Mouse (Mus musculus): Measurements from ENCODE around the gene Cfap97d1.
"Not testable (repeated sequence)": the region's sequence is repeated elsewhere in the genome, so short reads cannot be mapped to it uniquely, and the experiment has no call there.

Gene Cfap97d1

DNA sequence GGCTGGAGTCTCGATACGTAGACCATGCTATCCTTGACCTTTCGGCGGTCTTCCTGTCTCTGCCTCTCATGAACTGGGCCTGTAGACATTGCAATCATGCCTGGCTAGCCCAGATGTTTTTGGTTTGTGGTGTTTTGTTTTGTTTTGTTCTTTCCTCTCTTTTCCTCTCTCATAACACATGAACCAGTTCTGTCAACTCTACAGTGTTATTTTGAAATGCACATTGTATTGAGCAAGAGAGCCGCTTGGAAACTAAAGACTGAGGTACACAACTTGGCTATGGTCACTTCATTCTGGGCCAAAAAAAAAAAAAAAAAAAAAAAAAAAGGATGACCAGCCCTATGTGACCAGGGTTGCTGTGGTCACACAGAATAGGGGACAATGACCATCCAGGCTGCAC, 11.4 kb upstream of the Cfap97d1 start:
- intact Hi-C loops (cut with DNase I), result loop anchor here (5.0 kb wide), 1 partner anchor 160 kb away; no protein-coding TSS in a partner anchor

DNA sequence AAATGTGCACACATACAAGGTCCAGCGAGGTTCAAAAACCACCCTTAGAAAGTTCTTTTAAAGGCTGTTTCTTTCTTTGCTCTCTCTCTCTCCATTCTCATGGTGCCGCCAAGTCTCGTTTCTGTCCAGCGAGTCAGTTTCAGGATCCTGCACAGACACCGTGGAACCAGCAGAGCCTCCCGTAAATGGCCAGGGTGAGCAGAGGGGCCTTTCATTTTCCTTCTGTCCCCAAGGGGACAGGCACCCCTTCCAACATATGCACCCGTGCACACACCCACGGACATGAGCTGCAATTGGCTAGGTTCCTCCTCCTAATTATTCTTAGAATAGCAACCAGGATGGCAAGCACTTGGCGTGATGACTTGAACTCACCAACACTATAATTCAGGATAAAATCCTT, 10.6 kb upstream of the Cfap97d1 start:
- intact Hi-C loops (cut with DNase I), result loop anchor here (5.0 kb wide), 1 partner anchor 161 kb away; no protein-coding TSS in a partner anchor

DNA sequence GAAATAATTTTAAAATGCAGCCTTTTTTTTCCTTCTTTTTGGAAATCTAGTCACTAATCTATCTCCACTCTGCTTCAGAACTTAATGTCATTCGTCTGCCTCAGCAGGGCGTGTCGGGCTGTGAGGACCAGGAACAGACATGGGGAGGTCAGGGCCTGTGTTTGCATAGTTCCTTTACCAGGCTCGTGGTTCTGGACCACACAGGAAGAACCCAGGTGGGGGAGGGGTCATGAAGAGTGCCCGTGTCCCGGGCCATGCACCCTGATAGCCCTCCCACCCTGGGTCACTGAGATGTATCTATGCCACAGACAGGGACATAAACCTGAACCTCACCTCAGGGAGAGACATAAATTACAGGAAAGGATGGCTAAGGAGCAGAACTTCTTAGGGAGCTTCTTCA, 9.9 kb upstream of the Cfap97d1 start:
- intact Hi-C loops (cut with DNase I), result loop anchor here (5.0 kb wide), 1 partner anchor 162 kb away; no protein-coding TSS in a partner anchor

DNA sequence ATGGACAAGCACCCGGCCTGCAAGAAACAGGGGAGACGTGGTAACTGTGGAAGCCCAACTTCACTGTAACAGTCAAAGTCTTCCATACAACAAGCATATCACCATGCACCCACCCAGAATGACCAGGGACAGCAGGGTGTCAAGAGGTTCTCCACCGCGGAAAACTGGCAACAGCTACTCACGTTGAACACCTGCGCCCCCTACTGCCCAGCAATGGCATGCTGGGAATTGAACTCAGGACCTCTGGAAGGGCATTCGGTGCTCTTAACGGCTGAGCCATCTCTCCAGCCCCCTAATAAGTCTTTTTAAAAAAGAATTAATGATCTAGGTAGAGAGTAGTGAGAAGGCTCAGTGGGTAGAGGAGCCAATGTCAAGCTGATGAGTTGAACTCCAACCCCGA, 9.2 kb upstream of the Cfap97d1 start:
- intact Hi-C loops (cut with DNase I), result loop anchor here (5.0 kb wide), 1 partner anchor 163 kb away; no protein-coding TSS in a partner anchor

DNA sequence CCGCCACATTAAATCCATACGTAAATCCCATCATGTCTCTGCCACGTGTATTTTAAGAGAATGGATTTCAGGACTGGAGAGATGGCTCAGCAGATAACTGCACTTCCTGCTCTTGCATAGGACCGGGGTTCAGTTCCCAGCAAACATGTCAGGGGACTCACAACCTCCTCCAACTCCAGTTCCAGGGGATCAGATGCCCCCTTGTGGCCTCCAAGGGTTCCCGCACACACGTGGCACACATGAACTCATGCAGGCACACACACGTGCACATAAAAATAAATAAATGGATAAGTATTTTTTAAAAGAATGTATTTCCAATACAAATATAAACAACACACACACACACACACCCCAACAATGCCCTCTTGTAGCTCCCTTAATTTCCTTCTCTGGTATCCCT, 7.1 kb upstream of the Cfap97d1 start:
- intact Hi-C loops (cut with DNase I), result no loop called here

DNA sequence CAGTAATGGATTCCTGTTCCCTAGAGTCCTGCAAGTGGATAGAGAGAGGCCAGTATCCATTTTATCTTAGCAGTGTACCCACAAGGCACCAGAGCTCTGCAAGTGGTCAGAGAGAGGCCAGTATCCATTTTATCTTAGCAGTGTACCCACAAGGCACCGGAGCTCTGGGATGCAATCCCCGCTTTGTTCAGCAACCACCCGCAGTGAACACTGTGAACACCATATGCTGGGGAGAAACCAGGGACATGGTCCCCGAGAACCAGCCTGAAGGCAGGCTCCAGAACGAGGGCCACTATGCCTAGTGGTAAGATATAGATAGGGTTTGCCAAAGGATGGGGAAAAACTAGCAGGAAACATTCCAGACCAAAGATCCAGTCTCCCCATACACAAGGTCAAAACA, 4.9 kb upstream of the Cfap97d1 start:
- intact Hi-C loops (cut with DNase I), result no loop called here

DNA sequence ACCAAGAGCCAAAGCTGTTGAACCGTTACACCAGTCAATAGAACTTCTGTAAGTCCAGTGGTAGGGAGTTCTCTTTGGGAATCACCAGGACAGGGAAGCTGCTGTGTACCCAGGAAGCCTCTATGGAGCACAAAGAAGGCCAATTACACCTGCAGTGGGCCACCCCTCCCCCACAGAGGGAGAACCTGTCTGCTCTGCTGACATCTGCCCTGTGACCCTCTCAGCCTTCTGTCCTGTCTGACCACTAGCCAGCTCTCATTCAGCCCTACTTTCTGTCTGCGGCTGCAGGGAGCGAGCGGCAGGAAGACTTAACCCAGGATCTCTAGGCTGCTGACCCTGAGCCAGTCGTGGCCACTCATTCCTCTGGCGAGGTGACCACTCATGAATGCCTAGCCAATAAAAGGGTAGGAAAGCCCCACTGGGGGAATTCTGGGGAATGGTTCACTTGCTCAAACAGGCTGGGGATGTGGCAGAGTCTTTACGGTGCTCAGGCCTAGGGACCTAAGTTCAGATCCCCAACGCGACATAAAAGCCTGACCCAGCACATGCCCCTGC, 3.4 kb upstream of the Cfap97d1 start:
- intact Hi-C loops (cut with DNase I), result no loop called here

DNA sequence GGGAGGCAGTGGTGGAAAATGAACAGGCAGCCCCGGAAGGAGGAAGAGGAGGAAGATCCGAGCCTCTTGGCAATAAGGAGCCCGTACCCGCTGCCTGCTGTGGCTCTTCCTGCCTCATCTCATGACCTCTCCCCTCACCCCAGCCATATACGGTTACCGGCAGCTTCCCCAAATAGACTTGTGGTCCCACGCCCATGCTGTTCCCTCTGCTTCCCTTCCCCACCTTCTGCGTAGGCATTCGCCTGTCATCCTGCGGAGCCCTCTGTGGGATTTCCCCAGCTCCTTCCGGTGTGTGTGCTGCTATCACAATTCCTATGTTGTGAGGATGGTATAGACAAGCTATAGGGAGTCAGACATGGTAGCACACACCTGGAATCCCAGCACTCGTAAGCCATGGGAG, 2.2 kb upstream of the Cfap97d1 start:
- intact Hi-C loops (cut with DNase I), result no loop called here

DNA sequence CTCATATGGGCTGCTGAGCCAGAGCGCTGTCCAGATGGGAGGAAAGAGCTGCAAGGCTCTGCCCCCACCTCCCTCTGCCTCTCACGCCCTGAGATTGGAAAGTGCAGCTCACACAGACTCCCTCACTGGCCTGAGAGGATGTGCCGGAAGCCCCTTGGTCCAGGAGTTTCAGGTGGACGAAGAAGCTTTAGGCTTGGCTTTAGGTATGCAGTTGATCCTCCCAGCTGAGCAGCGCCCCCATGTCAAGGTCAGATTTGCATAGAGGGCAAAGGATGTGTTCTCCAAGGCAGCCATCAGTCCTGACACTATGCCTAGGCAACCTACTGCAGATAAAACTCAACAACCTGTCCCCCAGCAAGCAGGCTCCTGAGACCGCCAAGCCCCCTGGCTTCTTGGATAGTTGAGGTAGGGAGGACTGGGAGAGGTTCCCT, 1.1 kb upstream of the Cfap97d1 start:
- intact Hi-C loops (cut with DNase I), result no loop called here

DNA sequence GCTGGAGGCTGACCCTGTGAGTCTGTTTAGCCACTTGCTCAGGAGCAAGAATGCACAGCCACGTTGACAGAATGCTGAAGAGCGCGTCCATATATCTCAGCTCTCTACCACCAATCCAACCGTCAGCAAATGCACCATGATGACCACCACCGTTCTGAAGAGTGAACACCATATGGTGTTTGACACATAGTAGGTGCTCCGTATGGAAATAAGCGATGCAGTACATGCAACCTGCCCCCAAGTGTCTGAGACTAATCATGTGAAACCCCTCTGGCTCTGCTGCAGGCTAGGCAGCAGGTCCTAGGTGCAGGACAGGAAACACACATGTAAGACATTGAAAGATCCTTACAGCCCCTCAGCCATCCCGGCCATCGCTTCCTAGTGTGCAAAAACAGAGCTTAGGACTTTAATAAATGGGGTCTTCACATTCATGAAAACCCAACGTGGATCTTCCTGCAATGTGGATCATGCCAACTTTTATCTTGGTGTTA, 603 bp upstream of the Cfap97d1 start:
- intact Hi-C loops (cut with DNase I), result no loop called here

DNA sequence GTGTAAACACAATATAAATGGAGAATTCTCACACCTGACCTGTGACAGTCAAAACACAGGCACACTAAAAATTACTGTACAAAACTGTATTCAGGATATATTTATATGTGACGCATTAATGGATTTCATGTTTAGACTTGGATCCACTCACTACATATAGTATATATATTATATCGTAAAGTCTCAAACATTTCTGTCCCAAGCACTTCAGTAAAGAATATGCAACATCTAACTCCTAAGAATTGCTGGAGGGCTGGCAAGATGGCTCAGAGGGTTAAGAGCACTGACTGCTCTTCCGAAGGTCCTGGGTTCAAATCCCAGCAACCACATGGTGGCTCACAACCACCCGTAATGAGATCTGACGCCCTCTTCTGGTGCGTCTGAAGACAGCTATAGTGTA, 1.4 kb downstream of the Cfap97d1 start:
- intact Hi-C loops (cut with DNase I), result not testable (repeated sequence)

DNA sequence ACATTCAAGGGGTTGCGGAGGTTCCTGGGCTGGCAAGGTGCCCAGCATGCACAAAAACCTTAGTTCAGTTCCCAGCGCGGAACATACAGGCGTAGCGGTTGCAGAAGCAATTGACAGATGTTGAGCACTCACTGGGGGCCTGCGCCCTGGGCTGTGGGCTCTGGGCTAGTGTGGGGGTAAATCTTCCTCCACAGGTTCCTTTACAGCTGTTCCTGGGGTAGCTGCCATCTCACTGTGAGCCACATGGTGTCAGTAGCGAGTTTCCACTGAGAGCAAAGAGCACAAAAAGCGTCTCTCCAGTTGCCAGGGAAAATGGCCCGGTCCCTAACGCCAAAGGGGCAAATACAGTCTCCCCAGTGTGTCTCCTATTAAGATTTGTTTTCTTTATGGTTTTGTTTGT, 1.9 kb downstream of the Cfap97d1 start:
- intact Hi-C loops (cut with DNase I), result loop anchor here (1.0 kb wide), 1 partner anchor 53 kb away; no protein-coding TSS in a partner anchor

DNA sequence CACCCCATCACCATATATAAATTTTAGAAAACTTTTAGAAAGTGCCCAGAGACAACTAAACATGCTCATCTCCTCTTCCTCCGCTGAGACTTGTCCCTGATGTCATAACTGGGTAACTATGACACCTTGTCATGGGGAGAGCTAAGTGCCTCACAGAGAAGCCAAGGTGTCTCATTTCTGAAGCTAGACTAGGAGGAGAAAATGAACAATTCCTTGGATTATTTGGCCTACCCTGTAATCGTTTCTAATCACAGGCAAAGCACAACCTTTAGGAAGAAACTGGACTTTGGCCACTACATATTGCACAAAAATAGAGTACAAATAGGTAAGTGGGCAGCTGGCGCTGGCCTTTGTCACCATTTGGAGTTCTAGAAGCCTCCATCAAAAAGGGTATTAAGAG, 2.8 kb downstream of the Cfap97d1 start, which contains the start of gene Dusp3:
TSS of gene Dusp3 (minus strand) at position 101 of the 400 bp plus-strand sequence.
- intact Hi-C loops (cut with DNase I), result loop anchor here (1.0 kb wide), 1 partner anchor 52 kb away; no protein-coding TSS in a partner anchor

DNA sequence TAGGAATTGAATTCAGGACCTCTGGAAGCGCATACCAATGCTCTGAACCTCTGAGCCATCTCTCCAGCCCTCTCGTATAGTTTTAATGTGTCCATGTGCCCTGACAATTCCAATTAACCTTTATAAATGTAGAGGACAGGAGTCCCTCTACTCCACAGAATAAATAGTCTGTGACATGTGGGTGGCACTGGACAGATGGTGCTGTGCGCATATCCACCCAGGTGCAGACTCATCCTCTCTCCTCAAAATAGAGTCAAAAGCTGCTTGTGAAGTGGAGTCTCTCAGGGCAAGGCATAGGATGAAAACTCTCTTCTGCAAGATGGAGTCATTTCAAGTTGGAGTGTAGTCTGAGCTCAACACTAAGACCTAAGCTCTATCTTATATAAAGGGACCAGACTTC, 6.2 kb downstream of the Cfap97d1 start:
- intact Hi-C loops (cut with DNase I), result loop anchor here (10.0 kb wide), 1 partner anchor 135 kb away; no protein-coding TSS in a partner anchor

DNA sequence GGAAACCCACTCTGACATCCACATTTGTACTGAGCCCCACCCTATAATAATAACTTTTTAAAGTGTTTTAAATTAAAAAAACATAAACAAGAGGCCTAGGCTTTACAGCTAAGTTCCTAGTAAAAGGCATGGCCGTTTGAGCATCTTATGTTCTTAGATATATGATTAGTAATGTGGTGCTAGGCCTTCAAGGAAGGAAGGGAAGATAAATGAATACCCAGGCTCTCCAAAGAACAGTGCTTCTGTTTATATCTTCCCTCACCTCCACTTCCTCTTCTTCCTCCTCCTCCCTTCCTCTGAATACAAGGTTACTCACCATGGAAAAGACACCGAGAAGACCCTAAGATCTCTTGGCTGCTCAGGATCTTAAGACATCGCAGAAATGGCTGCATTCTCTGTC, 7.7 kb downstream of the Cfap97d1 start:
- intact Hi-C loops (cut with DNase I), result loop anchor here (10.0 kb wide), 1 partner anchor 133 kb away; no protein-coding TSS in a partner anchor

DNA sequence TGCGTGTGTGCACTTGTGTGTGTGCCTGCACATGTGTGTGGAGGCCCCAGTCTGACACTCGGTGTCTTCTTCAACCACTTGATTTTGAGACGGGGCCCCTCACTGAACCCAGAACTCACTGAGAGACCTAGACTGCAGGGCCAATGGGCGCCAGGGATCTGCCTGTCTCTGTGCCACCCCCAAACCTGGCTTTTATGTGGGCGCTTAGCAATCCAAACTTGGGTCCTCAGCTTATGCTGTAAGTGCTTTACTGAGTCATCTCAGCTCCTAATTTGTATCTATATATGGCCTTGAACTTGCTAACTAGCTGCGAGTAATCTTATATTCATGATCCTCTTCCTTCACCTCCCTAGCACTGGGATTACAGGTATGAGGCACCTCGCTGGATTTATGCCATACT, 8.3 kb downstream of the Cfap97d1 start:
- intact Hi-C loops (cut with DNase I), result loop anchor here (10.0 kb wide), 1 partner anchor 132 kb away; no protein-coding TSS in a partner anchor

DNA sequence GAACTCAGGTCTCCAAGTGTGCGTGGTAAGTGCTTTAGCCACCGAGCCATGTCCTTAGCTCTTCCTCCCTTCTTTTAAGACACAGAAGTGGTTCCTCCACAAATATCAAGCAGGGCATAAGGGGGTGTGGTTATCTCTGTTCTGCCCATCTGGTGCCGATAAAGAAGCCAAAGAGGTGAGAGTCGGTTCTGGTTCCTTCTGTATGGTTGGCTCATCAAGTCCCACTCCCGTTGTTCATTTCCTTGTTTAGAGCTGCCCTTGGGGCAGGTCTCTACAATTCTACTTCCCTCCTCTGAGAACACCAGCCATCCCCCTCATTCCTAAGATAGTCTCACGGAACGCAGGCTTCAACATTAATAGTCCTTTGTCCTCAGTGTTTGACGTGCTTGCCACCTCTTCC, 10.0 kb downstream of the Cfap97d1 start:
- intact Hi-C loops (cut with DNase I), result loop anchor here (10.0 kb wide), 1 partner anchor 131 kb away; no protein-coding TSS in a partner anchor

DNA sequence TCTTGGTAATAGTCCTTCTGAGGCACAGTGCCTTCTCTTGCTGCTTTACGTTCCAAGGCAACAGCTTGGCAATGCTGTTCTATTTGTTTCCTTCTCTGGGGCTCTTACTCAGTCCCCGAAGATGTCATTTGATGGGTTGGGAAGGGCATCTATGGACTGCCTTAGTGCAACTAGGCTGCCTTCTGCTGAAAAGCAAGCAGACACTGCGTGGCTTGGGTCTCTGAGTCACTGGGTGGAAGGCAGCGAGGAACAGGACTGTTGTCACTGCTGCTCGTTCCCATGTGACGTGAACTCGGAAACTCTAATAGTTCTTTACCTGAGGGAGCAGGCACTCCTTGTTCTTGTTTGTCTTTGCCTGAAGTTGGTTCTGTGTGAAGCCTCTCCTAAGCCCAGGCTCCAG, 11.9 kb downstream of the Cfap97d1 start:
- intact Hi-C loops (cut with DNase I), result loop anchor here (10.0 kb wide), 1 partner anchor 129 kb away; no protein-coding TSS in a partner anchor

DNA sequence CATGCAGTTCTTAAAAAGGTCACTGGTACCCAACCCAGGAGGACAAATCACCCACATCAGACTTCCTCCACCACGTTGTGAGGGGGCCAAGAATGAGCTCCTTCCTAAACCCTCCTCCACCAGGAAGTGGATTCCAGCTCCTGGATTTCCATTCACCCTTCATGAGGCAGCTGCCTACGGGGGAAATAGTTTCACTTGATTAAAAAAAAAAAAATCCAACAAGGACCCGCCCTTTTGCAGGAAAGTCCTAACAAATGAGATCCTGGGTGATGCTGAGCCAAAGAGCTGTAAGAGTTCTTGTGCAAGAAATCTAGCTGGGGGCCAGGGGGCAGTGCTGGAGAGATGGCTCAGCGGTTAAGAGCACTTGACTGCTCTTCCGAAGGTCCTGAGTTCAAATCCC, 14.2 kb downstream of the Cfap97d1 start:
- intact Hi-C loops (cut with DNase I), result loop anchor here (10.0 kb wide), 1 partner anchor 127 kb away; no protein-coding TSS in a partner anchor

DNA sequence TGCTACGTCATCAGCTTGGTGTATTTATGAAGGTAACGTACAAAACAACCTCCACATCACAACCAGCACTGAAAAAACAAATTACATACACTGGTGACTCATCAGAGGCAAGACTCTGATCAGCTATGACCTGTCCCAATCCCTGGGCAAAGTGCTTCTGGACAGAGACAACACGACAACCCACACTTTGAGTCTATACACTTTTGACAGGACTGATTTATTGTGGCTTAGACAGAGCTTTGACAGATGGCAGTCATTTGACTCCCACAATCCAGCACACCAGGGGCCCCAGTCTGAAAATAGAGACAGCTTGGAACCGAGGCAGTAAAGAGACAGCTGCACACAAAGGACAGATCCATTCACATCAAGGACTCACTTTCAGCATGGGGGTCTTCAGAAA, 15.4 kb downstream of the Cfap97d1 start:
- intact Hi-C loops (cut with DNase I), result loop anchor here (10.0 kb wide), 1 partner anchor 125 kb away; no protein-coding TSS in a partner anchor

DNA sequence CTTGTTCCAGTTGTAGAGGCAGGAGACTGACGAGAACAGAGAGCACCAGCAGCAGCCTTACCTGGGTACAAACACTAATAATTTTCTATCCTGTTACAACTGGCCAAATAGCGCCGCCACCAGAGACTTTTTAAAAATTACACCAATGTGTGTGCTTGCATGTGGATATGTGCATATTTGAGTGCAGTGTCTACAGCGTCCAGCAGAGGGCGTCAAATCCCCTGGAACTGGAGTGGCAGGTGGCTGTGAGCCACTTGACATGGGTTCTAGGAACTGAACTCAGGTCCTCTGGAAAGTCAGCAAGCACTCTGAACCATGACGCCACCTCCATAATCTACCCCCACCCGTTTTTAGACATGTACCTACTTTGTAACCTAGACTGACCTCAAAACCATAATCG, 20.2 kb downstream of the Cfap97d1 start:
- intact Hi-C loops (cut with DNase I), result no loop called here

DNA sequence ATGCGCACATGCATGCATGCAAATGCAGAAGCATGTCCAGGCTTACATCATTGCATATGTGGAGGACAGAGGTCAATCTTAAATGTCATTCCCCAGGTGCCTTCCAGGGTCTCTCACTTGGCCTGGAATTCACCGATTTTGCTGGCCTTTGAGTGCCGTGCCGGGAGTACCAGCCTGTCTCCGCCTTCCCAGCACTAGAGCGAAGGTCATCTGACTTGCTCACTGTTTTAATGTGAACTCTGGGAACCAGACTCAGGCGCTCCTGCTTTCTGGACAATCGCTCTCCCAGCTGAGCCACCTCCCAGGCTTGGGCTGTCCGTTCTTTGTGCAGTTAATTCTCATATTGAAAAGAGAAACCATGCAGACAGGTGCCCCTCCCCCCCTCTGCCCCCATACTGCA, 22.2 kb downstream of the Cfap97d1 start:
- intact Hi-C loops (cut with DNase I), result no loop called here

DNA sequence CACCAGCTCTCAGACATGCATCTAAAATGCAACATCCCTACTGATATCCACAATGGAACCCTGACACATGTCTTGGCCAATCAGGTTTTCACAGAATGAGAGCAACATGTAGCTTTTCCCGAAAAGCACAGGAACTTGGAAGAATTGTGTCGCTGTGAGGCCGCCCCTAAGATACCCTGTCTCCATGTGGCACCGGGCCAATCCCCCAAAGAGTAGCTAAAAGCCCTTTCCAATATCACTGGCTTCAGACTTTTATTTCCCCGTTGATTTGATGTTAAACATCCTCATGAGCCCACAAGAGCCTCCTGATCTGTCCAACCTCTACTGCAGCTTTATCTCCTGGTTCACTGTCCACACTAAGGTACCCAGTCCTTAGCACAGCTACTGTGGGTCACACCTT, 22.6 kb downstream of the Cfap97d1 start:
- intact Hi-C loops (cut with DNase I), result no loop called here
